Mouse (Mus musculus): ENCODE measurements around the gene Ttc28.

Gene Ttc28

DNA sequence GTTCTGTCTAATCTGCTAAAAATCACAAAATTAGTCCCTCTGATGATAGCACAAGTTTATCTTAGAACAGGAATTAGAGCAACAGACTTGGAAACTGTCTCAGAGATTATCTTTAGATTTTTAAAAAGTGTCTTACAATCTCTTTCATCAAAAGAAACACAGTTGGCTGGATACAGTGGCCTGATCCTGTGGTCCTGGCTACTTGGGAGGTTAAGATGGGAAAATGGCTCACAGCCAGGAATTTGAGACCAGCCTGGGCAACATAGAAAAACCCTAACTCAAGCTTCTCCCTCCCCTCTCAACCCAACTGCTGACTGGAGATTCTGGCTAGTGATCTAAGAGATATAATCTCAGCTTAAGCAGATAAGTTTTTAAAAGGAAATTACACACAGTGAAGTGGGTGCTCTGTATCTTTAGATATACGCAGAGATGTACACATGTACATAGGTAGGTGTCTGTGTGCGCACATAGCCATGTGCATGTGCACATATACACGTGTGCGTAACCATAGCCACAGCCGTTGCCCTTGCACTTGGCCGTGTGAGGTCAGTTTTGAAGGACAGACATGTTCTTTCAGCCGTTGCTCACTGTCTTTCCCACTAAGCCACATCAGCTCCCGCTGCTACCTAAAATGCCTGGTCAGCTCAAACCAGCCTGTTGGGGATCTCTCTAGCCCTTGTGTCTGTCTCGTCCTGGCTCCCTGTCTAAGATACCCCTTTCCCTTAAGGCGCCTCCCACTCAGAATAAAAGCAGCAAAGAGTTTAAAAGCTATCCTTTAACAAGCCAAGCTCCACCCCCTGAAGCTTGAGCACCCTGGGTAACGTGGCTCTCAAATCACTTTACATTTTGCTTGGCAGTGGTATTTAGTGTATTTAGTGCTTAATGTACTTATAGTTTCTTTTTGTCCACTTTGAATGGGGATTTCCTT, 217.9 kb downstream of the Ttc28 start:
- DNase-seq (ENCODE audit: low spot score in 2 of 2) = no peak

GRCm38 (mm10) chr5:111098516-111099274, 219.1 kb downstream of the Ttc28 start:
- DNase-seq (ENCODE audit: low spot score in 2 of 2) = no peak

GRCm38 (mm10) chr5:111100585-111100984, 221.0 kb downstream of the Ttc28 start:
- DNase-seq (ENCODE audit: low spot score in 2 of 2) = no peak

DNA sequence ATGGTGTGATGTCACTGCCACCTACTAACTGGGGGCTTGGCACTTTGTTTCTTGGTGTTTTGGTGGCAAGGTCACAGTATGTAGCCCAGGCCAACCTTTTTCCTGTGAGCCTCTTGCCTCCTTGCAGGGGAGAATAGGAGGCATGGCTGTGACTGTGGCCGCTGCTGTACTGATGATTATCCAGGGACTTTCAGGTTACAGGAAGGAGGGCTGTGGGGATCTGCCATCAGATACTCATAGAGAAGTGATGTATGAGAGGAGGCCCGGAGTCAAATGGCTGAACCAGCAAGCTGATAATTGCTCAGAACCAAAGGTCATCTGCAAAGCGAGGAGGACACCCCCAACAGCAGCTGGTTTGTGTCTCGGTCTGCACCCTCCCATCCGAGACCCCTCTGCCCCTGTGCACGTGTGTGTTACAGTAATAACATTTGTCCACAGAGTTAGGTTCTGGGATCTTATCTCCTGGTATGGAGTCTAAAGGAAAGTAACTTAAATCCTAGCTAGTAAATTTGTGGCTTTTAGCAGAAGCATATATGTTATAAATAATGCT, 221.9 kb downstream of the Ttc28 start:
- no peak for DNase-seq (ENCODE audit: low spot score in 2 of 2)

GRCm38 (mm10) chr5:111104801-111105200, 225.2 kb downstream of the Ttc28 start:
- DNase-seq (ENCODE audit: low spot score in 2 of 2) = no peak

GRCm38 (mm10) chr5:111111378-111111777, 231.8 kb downstream of the Ttc28 start:
- no peak for DNase-seq (ENCODE audit: low spot score in 2 of 2)

GRCm38 (mm10) chr5:111113183-111113582, 233.6 kb downstream of the Ttc28 start:
- no peak for DNase-seq (ENCODE audit: low spot score in 2 of 2)

- no peak for DNase-seq (ENCODE audit: low spot score in 2 of 2)
Observed at GRCm38 (mm10) chr5:111113694-111114375, 234.2 kb downstream of the Ttc28 start.

- DNase-seq (ENCODE audit: low spot score in 2 of 2) = no peak
Observed at GRCm38 (mm10) chr5:111114597-111114996, 235.0 kb downstream of the Ttc28 start.

DNA sequence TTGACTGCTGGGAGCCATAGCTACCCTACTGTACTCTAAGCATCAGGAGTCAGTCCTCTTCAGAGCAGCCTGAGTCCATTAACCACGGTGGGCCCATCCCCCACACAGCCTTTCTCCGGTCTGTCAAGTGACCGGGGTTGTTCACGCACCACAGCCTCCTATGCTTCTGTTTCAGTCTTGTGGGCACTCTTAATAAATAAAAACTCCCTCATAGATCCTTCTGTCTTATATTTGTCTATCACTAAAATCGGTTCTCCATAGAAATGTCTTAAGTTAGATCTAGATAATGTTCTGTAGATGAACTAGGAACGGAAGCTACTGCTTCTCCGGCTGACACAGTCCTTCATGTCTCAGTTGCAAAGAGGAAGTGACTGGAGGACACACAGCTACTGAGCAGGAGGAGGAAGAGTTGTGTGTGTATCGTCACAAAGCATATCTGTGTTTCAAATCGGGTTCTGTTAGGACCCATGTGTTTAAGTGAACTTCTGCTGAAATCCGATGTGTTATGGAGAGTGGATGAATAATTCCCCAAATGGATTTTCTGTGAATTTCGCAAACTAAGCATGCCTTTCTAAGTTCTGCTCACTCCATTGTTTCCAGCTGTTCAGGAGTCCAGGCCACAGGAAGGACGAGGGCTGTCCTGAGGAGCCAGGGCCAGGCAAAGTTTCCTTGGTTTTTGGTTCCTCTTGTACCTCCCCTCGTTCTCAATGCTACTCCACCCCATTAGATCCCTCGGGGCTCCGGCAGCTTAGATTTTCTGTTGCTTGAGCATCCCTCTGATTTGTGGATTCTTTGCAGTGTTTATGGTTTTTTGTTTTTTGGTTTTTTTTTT, 236.1 kb downstream of the Ttc28 start:
- DNase-seq (ENCODE audit: low spot score in 2 of 2) = peak; percentile 17 to 69

GRCm38 (mm10) chr5:111119805-111120204, 240.2 kb downstream of the Ttc28 start:
- DNase-seq (ENCODE audit: low spot score in 2 of 2) = no peak

GRCm38 (mm10) chr5:111120298-111120697, 240.7 kb downstream of the Ttc28 start:
- no peak for DNase-seq (ENCODE audit: low spot score in 2 of 2)

GRCm38 (mm10) chr5:111120705-111121420, 241.3 kb downstream of the Ttc28 start:
- DNase-seq (ENCODE audit: low spot score in 2 of 2) = no peak

- DNase-seq (ENCODE audit: low spot score in 2 of 2) = no peak
Observed at GRCm38 (mm10) chr5:111122332-111123049, 242.9 kb downstream of the Ttc28 start.

GRCm38 (mm10) chr5:111123050-111123746, 243.6 kb downstream of the Ttc28 start:
- DNase-seq (ENCODE audit: low spot score in 2 of 2) = no peak

DNA sequence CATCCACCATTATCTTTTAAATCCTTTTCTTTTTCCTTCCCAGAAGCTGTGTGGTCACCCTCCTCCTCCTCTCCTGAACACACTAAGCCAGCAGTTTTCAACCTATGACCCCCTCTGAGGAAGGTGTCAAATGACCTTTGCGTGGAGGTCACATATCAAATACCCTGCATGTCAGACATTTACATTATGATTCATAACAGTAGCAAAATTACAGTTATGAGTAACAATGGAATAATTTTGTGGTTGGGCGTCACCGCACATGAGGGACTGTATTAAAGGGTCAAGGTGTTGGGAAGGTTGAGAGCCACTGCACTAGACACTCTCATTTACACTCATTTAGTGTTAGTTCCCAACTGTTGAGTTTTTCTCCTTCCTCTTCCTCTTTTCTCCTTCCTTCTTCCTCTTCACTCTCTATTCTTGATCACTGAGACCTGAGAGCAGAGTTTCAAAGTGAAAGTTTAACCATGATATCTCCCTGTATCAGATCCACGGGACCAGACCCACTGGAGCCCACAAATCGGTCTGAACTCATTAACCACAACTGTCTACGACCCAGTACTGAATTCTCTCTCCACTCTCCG, 245.1 kb downstream of the Ttc28 start:
- DNase-seq (ENCODE audit: low spot score in 2 of 2) = no peak

DNA sequence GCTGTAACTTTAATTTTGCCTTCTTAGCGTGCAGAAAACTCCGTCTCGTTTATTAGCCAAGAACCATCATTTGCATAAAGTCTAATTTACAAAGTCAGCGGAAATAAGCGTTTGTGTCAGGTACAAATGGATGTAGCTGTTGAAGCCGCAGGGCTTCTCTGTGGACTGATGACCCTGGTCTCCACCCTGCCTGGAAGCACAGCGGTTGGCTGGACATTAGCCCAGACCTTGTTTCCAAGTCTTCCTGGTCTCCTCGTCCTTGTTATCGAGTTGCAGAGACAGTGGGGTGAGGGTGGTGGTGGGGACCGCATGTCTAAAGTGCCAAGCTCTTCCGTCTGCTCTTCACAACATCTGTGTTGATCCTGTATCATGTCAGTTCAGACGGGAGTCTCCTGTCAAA, 246.1 kb downstream of the Ttc28 start:
- DNase-seq (ENCODE audit: low spot score in 2 of 2) = no peak

GRCm38 (mm10) chr5:111127786-111128185, 248.2 kb downstream of the Ttc28 start:
- no peak for DNase-seq (ENCODE audit: low spot score in 2 of 2)

DNA sequence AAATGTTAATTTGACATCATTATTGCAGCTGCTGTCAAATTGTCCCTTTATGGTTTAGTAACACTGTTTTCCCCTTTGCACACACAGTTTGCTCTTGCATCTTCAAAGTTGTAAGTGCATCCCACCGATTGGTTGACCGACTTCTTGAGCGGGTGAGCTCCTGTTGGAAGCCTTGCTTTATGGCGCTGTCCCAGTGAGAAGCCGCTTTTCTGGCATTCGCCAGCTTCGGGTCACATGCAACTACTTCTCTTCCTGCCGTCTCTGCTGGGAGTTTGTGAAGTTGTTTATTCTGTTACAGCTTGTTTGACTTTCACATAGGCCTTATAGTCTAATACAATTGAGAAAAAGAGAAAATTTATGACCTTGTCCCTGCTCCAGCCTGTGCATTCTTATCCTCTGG, 250.5 kb downstream of the Ttc28 start:
- no peak for DNase-seq (ENCODE audit: low spot score in 2 of 2)

Measured in spleen, postnatal 10 days (tissue).